Mouse (Mus musculus) natural killer cell, adult 2 months (primary cell): ENCODE results near the gene Apool.
A peak's percentile ranks its signal among the peaks of the same experiment; 100 is the strongest.

Experiments
- DNase-seq, 2 experiments: peaks; one replicate each; pipeline ENCODE4 v3.0.0; 2022; ENCODE audit warnings: low spot score in 2 of 2

The Apool gene

GRCm38 (mm10) chrX:112310804-112311530, at the start of gene Apool:
Gene Apool (plus strand): TSS chrX:112311334.
- DNase-seq, result peak; percentile 76 to 82

GRCm38 (mm10) chrX:112273550-112273949, 37.6 kb upstream of the Apool start:
- DNase-seq, result no peak

- no peak for DNase-seq
These were observed 375 bp downstream of the Apool start for GRCm38 (mm10) chrX:112311531-112311887.

GRCm38 (mm10) chrX:112312094-112312493, 960 bp downstream of the Apool start:
- no peak for DNase-seq

- no peak for DNase-seq
These were observed 9.1 kb downstream of the Apool start for GRCm38 (mm10) chrX:112320273-112320672.

- DNase-seq, result no peak
These were observed 28.4 kb downstream of the Apool start for GRCm38 (mm10) chrX:112339486-112339885.

- DNase-seq, result no peak
These were observed 36.6 kb downstream of the Apool start for GRCm38 (mm10) chrX:112347467-112348394.

GRCm38 (mm10) chrX:112348395-112348791, 37.3 kb downstream of the Apool start:
- DNase-seq, result no peak

GRCm38 (mm10) chrX:112368426-112368825, 57.3 kb downstream of the Apool start:
- no peak for DNase-seq

GRCm38 (mm10) chrX:112370577-112371410, 59.7 kb downstream of the Apool start:
- peak; percentile 40 to 49 for DNase-seq

- no peak for DNase-seq
These were observed 95.5 kb downstream of the Apool start, which contains the start of gene Satl1 for GRCm38 (mm10) chrX:112406679-112407078. Gene Satl1 (minus strand): TSS chrX:112406779.

- DNase-seq, result no peak
These were observed 101.2 kb downstream of the Apool start for GRCm38 (mm10) chrX:112412309-112412708.
